Mouse (Mus musculus) embryonic fibroblast, embryonic 13.5 days (primary cell): ENCODE data around the gene Pask. TPM values are rescaled to one million over a fixed set of nuclear protein-coding genes. Genes with fewer than 3 reads are reported as not detected.
"Not testable (repeated sequence)": the region's sequence is repeated elsewhere in the genome, so short reads cannot be mapped to it uniquely, and the experiment has no call there.

Source experiments
- H3K27ac ChIP-seq: 2 replicates; pipeline ENCODE4 v1.5.1; 2012; ENCODE audit warnings: low read length, control low read depth, inconsistent platforms; ENCODE audit not compliant: insufficient read depth
- H3K4me1 ChIP-seq: 2 replicates; pipeline ENCODE4 v1.6.1; 2011; ENCODE audit warnings: low read length; ENCODE audit not compliant: control insufficient read depth, insufficient read depth
- H3K4me3 ChIP-seq: 2 replicates; pipeline ENCODE4 v1.5.1; 2011; ENCODE audit warnings: mild to moderate bottlenecking, control low read depth, low read length; ENCODE audit not compliant: insufficient read depth
- CTCF ChIP-seq: IDR thresholded peaks from 2 replicates; pipeline ENCODE4 v1.5.1; 2011; ENCODE audit warnings: mild to moderate bottlenecking, control low read depth, low read length, moderate library complexity, borderline replicate concordance; ENCODE audit not compliant: insufficient read depth
- POLR2A ChIP-seq: IDR thresholded peaks from 2 replicates; pipeline ENCODE4 v1.6.1; 2011; ENCODE audit warnings: low read depth, mild to moderate bottlenecking, control low read depth, low read length, moderate library complexity
- polyA plus RNA-seq: library from polyadenylated mRNA; stranded (reverse); fragments of >200 nt; gene quantifications from 2 replicates; pipeline ENCODE4 v1.2.4, GENCODE M21; 2011; ENCODE audit warnings: low read depth; ENCODE audit not compliant: missing spikeins, insufficient read length

Pask gene
- polyA plus RNA-seq, 1 experiment: 11.2 TPM

DNA sequence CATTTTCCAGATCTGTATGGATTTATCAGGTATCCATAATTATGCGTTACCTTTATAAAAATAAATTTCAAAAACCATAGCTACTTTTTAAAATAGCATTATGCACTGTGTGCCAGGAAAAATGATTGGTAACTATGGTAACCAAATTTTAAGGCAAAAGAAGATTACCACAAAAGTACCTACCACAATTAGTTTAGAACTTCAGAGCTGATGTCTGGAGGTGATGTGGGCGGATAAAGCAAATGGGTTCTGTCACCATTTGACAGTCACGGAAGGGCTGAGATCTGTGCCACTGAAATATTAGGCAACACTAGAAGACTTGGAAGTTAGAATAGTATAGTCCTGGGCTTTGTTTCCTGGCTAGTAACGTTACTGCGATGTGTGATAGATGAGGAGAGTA is 3.9 kb upstream of the Pask start:
- no peak for TF ChIP-seq CTCF
- no peak for TF ChIP-seq POLR2A
- Histone ChIP-seq H3K4me3 (no peak overlapping the region), H3K4me1 (peaks cover 3% of the 10 kb centered on the region; the same call in 1 of the 2 replicates), H3K27ac (no peak overlapping the region)

DNA sequence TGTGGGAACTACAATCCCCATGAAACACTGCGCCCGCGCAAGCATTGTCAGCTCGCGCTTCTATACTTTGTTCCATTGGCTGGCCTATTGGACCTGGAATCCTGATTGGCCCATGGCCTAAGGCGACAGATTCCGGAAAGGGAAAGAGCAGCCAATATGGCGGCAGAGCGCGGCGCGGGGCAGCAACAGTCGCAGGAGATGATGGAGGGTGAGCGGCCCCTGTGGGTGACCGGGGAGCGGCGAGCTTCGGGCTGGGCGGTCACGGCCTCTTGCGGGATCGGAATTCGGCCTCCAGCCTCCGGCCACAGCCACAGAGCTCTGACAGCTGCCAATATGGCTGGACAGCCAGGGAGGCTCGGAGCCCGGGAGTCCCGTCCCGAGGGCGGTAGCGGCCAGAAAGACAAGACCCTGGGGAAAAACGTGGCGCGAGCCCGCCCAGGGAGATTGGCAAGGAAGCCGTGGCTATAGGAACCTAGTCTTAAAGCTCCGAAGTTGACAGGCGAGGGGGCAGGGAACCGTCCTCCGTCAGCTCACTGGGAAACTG is 294 bp upstream of the Pask start:
- Histone ChIP-seq H3K27ac (no peak overlapping the region), H3K4me3 (peak overlapping the region; percentile 93), H3K4me1 (peaks cover 3% of the 10 kb centered on the region; the same call in 1 of the 2 replicates)
- TF ChIP-seq POLR2A: peak; percentile 80
- TF ChIP-seq CTCF: no peak

DNA sequence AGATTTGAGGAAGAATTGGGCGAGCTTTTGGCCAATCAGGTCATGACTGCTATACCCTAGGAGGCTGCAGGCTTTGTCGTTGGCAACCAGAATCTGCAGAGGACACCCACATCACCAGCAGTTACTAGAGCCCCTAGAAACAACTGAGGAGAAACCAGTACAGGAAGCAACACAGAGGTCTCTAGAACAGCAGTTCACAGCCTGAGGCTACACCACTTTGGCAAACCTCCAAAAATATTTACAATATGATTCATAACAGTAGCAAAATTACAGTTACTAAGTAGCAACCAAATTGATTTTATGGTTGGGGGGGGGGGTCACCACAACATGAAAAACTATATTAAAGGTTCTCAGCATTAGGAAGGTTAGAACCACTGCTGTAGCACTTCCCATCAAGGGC is 8.7 kb downstream of the Pask start:
- TF ChIP-seq POLR2A (no peak), CTCF (no peak)
- Histone ChIP-seq H3K4me3 (no peak overlapping the region), H3K27ac (no peak overlapping the region)

DNA sequence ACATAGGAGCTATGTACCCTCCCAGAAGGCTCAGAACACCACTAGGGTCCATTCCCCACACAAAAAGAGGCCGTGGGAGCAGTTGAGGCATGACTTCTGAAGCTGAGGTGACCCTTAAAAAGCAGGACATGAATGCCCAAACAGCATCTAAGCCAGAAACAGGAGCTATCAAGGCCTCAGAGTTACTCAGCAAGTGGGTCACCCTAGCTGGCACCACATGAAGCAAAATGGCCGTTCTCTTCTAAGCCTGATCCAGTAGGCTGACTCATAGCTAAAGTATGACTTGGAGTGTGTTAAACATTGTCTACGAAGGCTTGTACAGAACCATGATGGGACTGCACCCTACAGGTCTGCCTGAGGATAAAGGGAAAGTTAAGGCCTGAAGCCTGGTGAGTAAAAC is 16.8 kb downstream of the Pask start:
- peaks cover 3% of the 10 kb centered on the region; the same call in 1 of the 2 replicates for H3K4me1 ChIP-seq
- no peak overlapping the region for H3K4me3 ChIP-seq
- TF ChIP-seq CTCF (no peak), POLR2A (no peak)

More for the DNA sequence above, 8.7 kb downstream of the Pask start:
- H3K4me1 ChIP-seq: peaks cover 9% of the 10 kb centered on the region

DNA sequence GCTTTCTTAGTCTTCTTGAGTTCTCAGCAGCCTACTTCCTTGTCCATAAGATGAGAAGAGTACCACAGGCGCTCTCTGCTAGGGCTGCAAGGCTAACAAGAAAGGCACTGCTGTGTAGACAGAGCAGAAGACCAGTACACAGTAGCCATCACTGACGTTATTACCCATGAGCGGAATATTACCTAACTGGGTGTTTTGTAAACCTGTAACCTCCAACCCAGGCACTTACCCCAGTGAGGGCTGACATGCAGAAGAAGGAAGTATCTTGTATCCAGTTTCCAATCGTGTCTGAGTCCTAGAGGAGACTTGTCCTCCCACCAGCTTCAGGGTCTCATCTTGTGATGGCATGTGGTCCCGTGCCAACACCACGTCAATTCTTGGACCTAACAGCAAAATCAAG is 19.3 kb downstream of the Pask start:
- no peak overlapping the region for H3K4me3 ChIP-seq
- TF ChIP-seq CTCF (no peak), POLR2A (no peak)
- H3K27ac ChIP-seq: no peak overlapping the region
- H3K4me1 ChIP-seq: peaks cover 3% of the 10 kb centered on the region; the same call in 1 of the 2 replicates

More for the DNA sequence above, 16.8 kb downstream of the Pask start:
- no peak overlapping the region for H3K27ac ChIP-seq

DNA sequence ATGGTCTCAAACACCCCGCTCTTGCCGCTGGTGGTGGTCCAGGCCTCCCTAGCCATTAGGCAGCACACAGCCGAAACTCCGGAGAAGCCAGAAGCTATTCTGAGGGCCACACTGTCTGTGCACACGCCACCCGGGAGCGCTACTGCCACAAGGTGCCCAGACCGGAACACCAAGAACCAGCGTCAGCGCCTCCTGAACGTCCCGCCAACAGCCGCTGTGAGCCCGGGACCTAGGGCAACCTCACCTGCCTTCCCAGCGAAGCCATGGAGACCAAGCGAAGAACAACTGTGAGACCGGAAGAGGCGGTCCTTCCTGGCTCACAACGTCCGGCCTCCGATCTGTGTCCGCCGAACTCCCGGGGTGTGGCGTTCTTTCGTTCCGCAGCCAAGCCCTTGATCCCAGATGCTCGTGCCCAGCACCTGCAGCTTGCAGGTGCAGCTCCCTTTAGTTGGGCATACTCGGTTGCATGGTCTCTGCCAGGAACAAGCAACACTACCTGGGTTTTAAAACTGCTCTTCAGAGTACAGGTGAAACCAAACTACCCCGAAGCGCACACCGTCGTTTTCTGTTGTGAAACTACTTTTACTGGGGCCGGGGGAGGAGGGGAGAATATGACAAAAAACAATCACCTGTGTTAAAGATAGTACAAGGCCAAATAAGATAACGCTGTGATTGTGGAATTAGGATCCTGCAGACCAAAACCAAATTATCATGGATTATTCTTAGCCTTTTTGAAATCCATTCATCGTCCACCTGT is 37.5 kb downstream of the Pask start, which contains the start of gene Mterf4:
Mterf4 (minus strand) TSS at position 335 of the 757 bp plus-strand sequence.
- H3K27ac ChIP-seq: no peak within 1 kb of the TSS
- peaks cover 2% of the 10 kb centered on the region; the same call in 1 of the 2 replicates for H3K4me1 ChIP-seq
- TF ChIP-seq CTCF (no peak), POLR2A (peak; percentile 88)
- peak within 1 kb of the TSS; percentile 75 for H3K4me3 ChIP-seq

DNA sequence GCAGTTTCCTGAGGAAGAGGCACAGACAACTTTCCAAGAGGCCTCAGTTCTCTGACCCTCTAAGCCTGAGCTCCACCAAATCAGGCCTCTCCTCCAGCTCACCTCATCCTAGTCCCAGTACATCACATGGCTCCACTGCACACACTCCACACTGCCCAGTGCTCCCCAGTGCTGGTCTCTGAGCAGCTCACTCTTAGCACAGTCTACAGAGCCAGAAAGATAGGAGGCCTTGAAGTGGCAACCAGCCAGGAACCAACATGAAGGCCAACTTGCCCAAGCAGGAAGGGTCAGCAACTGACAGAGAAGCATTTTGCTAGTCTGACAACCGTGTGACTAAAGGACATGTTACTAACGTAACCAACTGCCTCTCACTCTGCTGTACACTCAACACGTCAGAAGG is 42.7 kb downstream of the Pask start:
- no peak for TF ChIP-seq CTCF
- no peak for TF ChIP-seq POLR2A
- H3K4me3 ChIP-seq: no peak overlapping the region
- H3K27ac ChIP-seq: no peak overlapping the region
- peaks cover 6% of the 10 kb centered on the region for H3K4me1 ChIP-seq

DNA sequence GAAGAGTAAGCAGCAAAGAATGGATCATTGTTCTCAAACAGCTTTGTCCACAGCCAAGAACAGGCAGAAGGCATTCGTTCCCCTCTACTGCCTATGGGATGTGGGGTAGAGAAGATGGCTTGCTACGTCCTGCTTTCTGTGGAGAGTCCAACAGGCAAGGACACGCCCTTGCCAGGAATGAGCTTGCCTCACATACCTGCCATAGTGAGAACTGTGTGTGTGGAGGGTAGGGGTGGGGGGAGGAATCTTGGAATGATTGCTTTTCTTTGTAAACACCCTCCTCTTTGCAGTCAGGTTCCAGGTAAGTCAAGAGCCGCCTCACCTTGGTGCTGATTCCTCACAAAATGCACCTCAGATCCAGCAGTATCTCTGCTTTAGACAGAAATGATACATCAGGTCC is 43.5 kb downstream of the Pask start:
- Histone ChIP-seq H3K27ac (no peak overlapping the region), H3K4me1 (peaks cover 4% of the 10 kb centered on the region), H3K4me3 (no peak overlapping the region)
- TF ChIP-seq POLR2A (no peak), CTCF (no peak)

DNA sequence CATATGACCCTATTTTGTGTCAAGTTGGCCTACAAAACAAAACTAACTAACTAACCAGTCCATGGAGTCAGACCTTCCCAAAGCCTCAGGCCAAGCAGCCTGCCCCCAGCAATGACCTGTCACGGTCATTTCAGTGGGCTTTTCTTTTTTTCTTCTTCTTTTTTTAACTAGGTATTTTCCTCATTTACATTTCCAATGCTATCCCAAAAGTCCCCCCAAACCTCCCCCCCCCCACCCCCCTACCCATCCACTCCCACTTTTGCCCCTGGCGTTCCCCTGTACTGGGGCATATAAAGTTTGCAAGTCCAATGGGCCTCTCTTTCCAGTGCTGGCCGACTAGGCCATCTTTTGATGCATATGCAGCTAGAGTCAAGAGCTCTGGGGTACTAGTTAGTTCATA is 48.8 kb downstream of the Pask start:
- H3K27ac ChIP-seq: not testable (repeated sequence)

DNA sequence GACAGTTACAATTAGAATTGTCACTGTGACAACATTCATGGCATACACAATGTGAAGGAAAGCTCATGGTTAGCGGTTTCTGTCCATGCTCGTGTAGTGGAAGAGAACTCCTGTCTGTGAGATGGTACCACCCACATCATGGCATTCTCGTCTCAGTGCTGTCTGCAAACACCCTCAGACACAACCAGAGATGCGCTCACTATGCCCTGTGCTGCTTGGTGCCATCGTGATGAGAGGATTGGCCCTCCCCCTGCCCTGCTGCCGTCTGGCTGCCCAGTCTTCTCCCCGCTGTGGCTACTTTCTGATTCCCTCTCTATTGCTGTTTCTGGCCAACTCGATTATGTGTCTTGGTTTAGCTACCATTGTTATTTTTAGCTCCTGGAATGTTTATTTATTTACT is 51.3 kb downstream of the Pask start:
- Histone ChIP-seq H3K4me3 (no peak overlapping the region), H3K27ac (no peak overlapping the region), H3K4me1 (no peaks in the 10 kb centered on the region)
- no peak for TF ChIP-seq POLR2A
- TF ChIP-seq CTCF: no peak

More for the DNA sequence above, 48.8 kb downstream of the Pask start:
- H3K4me3 ChIP-seq, H3K4me1 ChIP-seq: not testable (repeated sequence)

DNA sequence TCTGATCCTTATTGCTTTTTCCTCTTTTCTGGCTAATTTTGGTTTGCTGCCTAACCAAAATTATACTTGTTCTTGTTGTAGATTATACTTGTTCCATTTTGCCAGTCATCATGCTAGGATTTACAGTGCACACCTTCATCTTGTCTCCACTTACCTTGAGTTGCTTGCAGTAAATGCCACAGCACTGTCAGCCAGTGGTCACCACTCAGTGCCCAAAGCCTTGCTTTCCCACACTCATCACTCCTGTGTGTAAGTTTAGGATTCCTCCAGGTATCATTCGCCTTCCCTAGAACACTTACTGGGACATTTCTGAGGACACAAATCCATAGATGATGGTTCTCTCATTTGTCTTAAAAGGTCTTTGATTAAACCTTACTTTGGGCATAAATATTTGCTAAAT is 51.7 kb downstream of the Pask start:
- TF ChIP-seq POLR2A (no peak), CTCF (no peak)
- H3K4me3 ChIP-seq: no peak overlapping the region
- H3K27ac ChIP-seq: no peak overlapping the region
- no peaks in the 10 kb centered on the region for H3K4me1 ChIP-seq
